Mouse (Mus musculus) intestine, embryonic 14.5 days (tissue): ENCODE data around the gene Ikzf1. TPM values are rescaled to one million over a fixed set of nuclear protein-coding genes. Genes with fewer than 3 reads are reported as not detected.

ENCODE experiments used
- ATAC-seq: fragments of 200-750 bp; cut with Nextera tagmentation; replicated peaks from 2 replicates; pipeline ENCODE4 v1.8.0; 2017; ENCODE audit warnings: low read depth, moderate number of reproducible peaks, moderate TSS enrichment, moderate library complexity; ENCODE audit not compliant: low FRiP score, low TSS enrichment
- DNase-seq: peaks from one replicate; pipeline ENCODE4 v3.0.0-alpha.2; 2018; ENCODE audit warnings: low spot score
- H3K27ac ChIP-seq: fragments of 300-500 bp; sonication (generic); 2 replicates; pipeline ENCODE4 v1.5.1; 2014; ENCODE audit warnings: low read depth, mild to moderate bottlenecking, control low read depth
- H3K27me3 ChIP-seq: fragments of 300-500 bp; sonication (generic); replicated peaks from 2 replicates; pipeline ENCODE4 v1.6.1; 2014; ENCODE audit warnings: low read length, control low read depth; ENCODE audit not compliant: control insufficient read depth, insufficient read depth
- H3K36me3 ChIP-seq: fragments of 300-500 bp; sonication (generic); 2 replicates; pipeline ENCODE4 v1.6.1; 2014; ENCODE audit warnings: low read length, control low read depth; ENCODE audit not compliant: control insufficient read depth, insufficient read depth
- H3K4me1 ChIP-seq: fragments of 300-500 bp; sonication (generic); replicated peaks from 2 replicates; pipeline ENCODE4 v1.6.1; 2014; ENCODE audit warnings: low read length, control low read depth, mixed read lengths; ENCODE audit not compliant: control insufficient read depth, insufficient read depth
- H3K4me2 ChIP-seq: fragments of 300-500 bp; sonication (generic); 2 replicates; pipeline ENCODE4 v1.6.1; 2014; ENCODE audit warnings: low read length
- H3K4me3 ChIP-seq: fragments of 300-500 bp; sonication (generic); 2 replicates; pipeline ENCODE4 v1.5.1; 2014; ENCODE audit warnings: low read depth, low read length, control low read depth, mixed read lengths
- H3K9ac ChIP-seq: fragments of 300-500 bp; sonication (generic); 2 replicates; pipeline ENCODE4 v1.6.1; 2014; ENCODE audit warnings: mild to moderate bottlenecking, low read length
- H3K9me3 ChIP-seq: fragments of 300-500 bp; sonication (generic); 2 replicates; pipeline ENCODE4 v1.6.1; 2016; ENCODE audit warnings: low read length, control low read depth; ENCODE audit not compliant: control insufficient read depth
- WGBS: fragments of 180-500 bp; shearing (Covaris S2); extraction: QIAGEN DNeasy Blood & Tissue Kit; methylation state at CpG from one replicate; pipeline ENCODE4 v1.1.7; 2014; 5-methylcytosine and 5-hydroxymethylcytosine counted together
- polyA plus RNA-seq: library from polyadenylated mRNA; unstranded; fragments of >200 nt; fragmentation: Nextera tagmentation; extraction: Ambion mirVana; gene quantifications from 2 replicates; pipeline ENCODE4 v1.2.1, GENCODE M21; 2014

Gene Ikzf1
- polyA plus RNA-seq, 1 experiment from 2014 or later = 2.1 TPM

GRCm38 (mm10) chr11:11708154-11708719, 23.4 kb downstream of the Ikzf1 start:
- no peak for DNase-seq
- no peak overlapping the region for H3K4me3 ChIP-seq

GRCm38 (mm10) chr11:11709311-11709710, 24.5 kb downstream of the Ikzf1 start:
- DNase-seq (no peak), ATAC-seq (no peak)
- Histone ChIP-seq H3K36me3 (no peaks in the 10 kb centered on the region), H3K4me3 (no peak overlapping the region), H3K9me3 (no peaks in the 10 kb centered on the region), H3K4me1 (no peaks in the 10 kb centered on the region), H3K4me2 (no peak overlapping the region), H3K27ac (no peak overlapping the region), H3K27me3 (no peaks in the 10 kb centered on the region), H3K9ac (no peak overlapping the region)
- 89% methylated on average over 6 of the region's 6 CpGs for WGBS

More at GRCm38 (mm10) chr11:11708154-11708719, 23.4 kb downstream of the Ikzf1 start:
- H3K4me2 ChIP-seq = no peak overlapping the region
- WGBS = 86% methylated on average over 9 of the region's 9 CpGs
- no peaks in the 10 kb centered on the region for H3K4me1 ChIP-seq
- H3K36me3 ChIP-seq = no peaks in the 10 kb centered on the region
- H3K27ac ChIP-seq = no peak overlapping the region
- no peak for ATAC-seq
- no peaks in the 10 kb centered on the region for H3K27me3 ChIP-seq
- no peak overlapping the region for H3K9ac ChIP-seq
- no peaks in the 10 kb centered on the region for H3K9me3 ChIP-seq

DNA sequence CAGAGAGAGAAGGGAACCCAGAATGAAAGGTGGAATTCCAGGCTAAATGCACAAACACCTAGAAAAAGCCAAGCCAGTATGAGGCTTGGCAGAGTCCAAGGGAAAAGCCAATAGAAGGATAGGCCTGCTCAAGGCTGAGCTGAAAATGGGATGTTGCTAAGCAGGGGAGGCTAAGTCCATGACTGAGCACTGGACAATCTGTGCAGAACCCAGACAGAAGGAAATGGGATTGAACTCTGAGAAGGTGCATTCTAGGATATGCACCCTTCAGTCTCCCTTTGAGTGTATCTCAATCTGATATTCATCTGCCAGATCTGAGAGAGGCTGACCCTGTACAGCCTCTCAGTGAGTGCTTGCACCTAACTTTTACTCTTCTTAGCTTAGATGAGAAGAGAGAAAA, 25.9 kb downstream of the Ikzf1 start:
- H3K4me1 ChIP-seq = no peaks in the 10 kb centered on the region
- no peak overlapping the region for H3K4me3 ChIP-seq
- ATAC-seq (no peak), DNase-seq (no peak)
- no peaks in the 10 kb centered on the region for H3K36me3 ChIP-seq
- no peaks in the 10 kb centered on the region for H3K27me3 ChIP-seq
- no peak overlapping the region for H3K4me2 ChIP-seq
- H3K9me3 ChIP-seq = no peaks in the 10 kb centered on the region
- H3K27ac ChIP-seq = no peak overlapping the region
- no peak overlapping the region for H3K9ac ChIP-seq

DNA sequence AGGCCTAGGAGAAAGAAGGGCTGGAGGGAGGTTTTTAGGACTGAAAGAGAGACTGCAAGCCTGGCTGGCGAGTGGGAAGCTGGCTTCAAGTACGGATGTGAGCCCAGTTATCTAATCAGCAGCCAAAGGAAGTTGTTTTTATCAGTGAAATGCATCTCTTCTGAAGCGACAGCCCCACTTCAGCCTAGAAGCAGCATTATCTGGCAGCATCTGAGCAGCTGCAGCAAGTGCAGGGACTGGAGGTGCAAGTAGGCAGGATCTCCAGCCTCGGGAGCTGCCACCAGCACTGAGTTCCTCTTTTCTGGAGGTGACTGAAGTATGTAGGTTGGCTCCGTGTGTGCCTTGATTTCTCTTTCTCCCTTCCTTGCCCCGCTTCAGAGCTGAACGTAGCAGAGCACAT, 26.9 kb downstream of the Ikzf1 start:
- Histone ChIP-seq H3K27me3 (no peaks in the 10 kb centered on the region), H3K27ac (no peak overlapping the region), H3K9ac (no peak overlapping the region), H3K4me2 (no peak overlapping the region), H3K4me1 (no peaks in the 10 kb centered on the region), H3K36me3 (no peaks in the 10 kb centered on the region), H3K4me3 (no peak overlapping the region), H3K9me3 (no peaks in the 10 kb centered on the region)
- WGBS = 57% methylated on average over 7 of the region's 7 CpGs
- DNase-seq = no peak
- no peak for ATAC-seq

- Histone ChIP-seq H3K9me3 (no peaks in the 10 kb centered on the region), H3K9ac (no peak overlapping the region), H3K4me3 (no peak overlapping the region), H3K27ac (no peak overlapping the region), H3K27me3 (no peaks in the 10 kb centered on the region), H3K4me2 (no peak overlapping the region), H3K4me1 (no peaks in the 10 kb centered on the region), H3K36me3 (no peaks in the 10 kb centered on the region)
- WGBS = 80% methylated on average over 2 of the region's 2 CpGs
- DNase-seq = no peak
- ATAC-seq = no peak
Measured at GRCm38 (mm10) chr11:11714676-11715075, 29.9 kb downstream of the Ikzf1 start.

GRCm38 (mm10) chr11:11715963-11716691, 31.3 kb downstream of the Ikzf1 start:
- Histone ChIP-seq H3K36me3 (no peaks in the 10 kb centered on the region), H3K9me3 (no peaks in the 10 kb centered on the region), H3K9ac (no peak overlapping the region), H3K27ac (no peak overlapping the region), H3K4me1 (no peaks in the 10 kb centered on the region), H3K27me3 (no peaks in the 10 kb centered on the region), H3K4me2 (no peak overlapping the region), H3K4me3 (no peak overlapping the region)
- WGBS = 87% methylated on average over 7 of the region's 7 CpGs
- no peak for ATAC-seq
- DNase-seq = no peak

DNA sequence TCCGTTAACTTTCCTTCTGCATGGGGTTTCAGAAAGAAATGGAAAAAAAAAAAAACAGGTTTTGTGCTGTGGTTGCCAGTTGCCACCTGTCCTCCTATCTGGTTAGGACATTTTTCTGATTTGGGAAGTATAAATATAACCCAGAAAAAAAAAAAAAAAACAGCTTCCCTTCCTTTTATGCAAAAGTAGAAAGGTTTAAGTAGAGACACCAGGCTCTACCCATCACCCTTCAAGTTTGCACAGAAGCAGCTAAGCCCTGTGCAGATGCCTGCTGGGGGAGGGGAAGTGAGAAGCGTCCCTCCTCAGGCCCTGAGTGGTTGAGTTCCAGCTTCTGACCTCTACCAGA, 31.9 kb downstream of the Ikzf1 start:
- 65% methylated on average over 2 of the region's 2 CpGs for WGBS

DNA sequence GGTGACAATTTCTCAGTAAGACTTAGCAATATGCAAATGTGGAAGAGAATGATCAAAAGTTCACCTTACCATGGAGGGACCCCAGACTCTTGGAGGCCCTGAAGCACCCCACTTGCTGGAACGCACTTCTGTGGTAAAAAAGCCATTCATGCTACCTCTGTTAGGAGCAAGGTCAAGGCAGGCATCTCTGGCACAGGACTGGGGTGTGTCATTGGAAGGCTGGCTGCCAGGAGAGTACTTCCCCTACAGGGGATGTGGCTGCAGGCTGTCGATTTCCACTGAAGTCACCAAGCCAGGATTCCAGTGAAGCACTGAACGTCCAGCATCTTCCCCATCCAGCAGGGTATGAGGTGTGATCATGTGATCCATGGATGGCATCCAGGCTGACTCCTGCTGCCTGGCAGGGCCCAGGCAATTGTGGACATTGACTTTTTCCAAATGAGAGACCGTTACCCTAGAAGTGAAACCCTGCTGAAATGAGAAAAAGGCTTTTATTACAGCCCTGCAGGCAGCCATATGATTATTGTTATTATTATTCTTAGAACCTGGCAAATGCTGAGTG, 32.9 kb downstream of the Ikzf1 start:
- H3K4me1 ChIP-seq = no peaks in the 10 kb centered on the region
- H3K9me3 ChIP-seq = no peaks in the 10 kb centered on the region
- H3K4me3 ChIP-seq = no peak overlapping the region
- no peak for ATAC-seq
- no peak overlapping the region for H3K27ac ChIP-seq
- no peak for DNase-seq
- no peak overlapping the region for H3K4me2 ChIP-seq
- no peaks in the 10 kb centered on the region for H3K27me3 ChIP-seq
- no peaks in the 10 kb centered on the region for H3K36me3 ChIP-seq
- H3K9ac ChIP-seq = no peak overlapping the region
- WGBS = 81% methylated on average over 4 of the region's 4 CpGs

More for the DNA sequence above, 31.9 kb downstream of the Ikzf1 start:
- no peak overlapping the region for H3K4me3 ChIP-seq
- no peak overlapping the region for H3K9ac ChIP-seq
- ATAC-seq (no peak), DNase-seq (no peak)
- H3K4me2 ChIP-seq = no peak overlapping the region
- H3K4me1 ChIP-seq = no peaks in the 10 kb centered on the region
- H3K9me3 ChIP-seq = no peaks in the 10 kb centered on the region
- no peaks in the 10 kb centered on the region for H3K27me3 ChIP-seq
- H3K27ac ChIP-seq = no peak overlapping the region
- H3K36me3 ChIP-seq = no peaks in the 10 kb centered on the region

- DNase-seq (no peak), ATAC-seq (no peak)
- Histone ChIP-seq H3K9ac (no peak overlapping the region), H3K36me3 (no peaks in the 10 kb centered on the region), H3K27me3 (no peaks in the 10 kb centered on the region), H3K4me1 (no peaks in the 10 kb centered on the region), H3K27ac (no peak overlapping the region), H3K4me2 (no peak overlapping the region), H3K4me3 (no peak overlapping the region), H3K9me3 (no peaks in the 10 kb centered on the region)
- WGBS = 79% methylated on average over 5 of the region's 5 CpGs
Measured at GRCm38 (mm10) chr11:11719748-11720147, 34.9 kb downstream of the Ikzf1 start.
